7 mouse cellular contexts compared by ENCODE assay signal in the genomic region with DNA sequence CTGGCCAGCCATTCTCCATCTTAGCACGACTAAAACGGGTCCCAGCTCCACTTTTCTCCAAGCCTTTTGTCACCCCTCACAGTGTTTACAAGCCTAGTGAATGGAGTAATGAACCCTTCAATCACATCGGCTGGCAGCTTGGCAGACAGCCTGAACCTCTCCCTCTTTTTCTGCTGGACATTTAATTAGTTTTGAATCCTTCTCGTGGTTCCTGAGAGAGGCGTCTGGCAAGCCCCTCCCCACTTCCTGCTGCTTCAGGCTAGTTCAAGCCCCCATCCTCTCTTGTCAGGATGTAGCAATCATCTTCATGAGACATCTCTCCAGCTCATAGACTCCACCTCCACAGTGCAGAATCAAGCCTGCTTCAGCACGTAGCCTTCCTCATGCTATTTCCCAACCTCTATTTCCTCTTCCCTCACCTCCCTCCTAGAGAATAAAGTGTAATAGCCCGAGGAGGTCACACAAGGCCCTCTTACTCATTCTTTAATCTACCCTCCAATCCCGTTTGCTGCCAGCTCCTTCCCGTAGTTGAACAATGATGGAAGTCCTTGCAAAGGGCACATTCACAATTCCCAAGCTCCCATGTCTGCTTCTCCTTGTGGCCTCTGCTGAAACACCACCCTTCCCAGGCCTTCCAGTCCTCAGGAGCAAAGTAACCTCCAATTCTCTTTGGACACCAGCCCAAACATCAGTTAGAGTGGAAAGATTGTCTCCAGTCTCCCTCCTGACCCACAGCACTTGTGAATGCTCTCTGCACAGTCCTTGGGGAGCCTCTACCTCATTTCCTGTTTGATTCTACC. TPM values are rescaled to one million over a fixed set of nuclear protein-coding genes. Genes with fewer than 3 reads are reported as not detected.
DNase-seq lines count a peak whose midpoint lies in the region; ATAC-seq and TF ChIP-seq lines count a peak whose summit lies in the region.

No protein-coding gene starts in this region.

- no peak overlapping the region for H3K9ac ChIP-seq in heart, embryonic 15.5 days
- H3K9ac ChIP-seq in midbrain, postnatal 0 days (replicated peaks; ENCODE audit: low read length, poor library complexity, severe bottlenecking), result no peak overlapping the region

- H3K4me2 ChIP-seq in heart, embryonic 15.5 days, result no peak overlapping the region
- H3K4me2 ChIP-seq in midbrain, postnatal 0 days (ENCODE audit: low read depth, low read length, poor library complexity, severe bottlenecking), result no peak overlapping the region

- no peak for TF ChIP-seq CTCF in midbrain, postnatal 0 days (IDR thresholded peaks at IDR 0.05)

- H3K4me1 ChIP-seq in heart, embryonic 15.5 days (replicated peaks), result peaks cover 18% of the 10 kb centered on the region
- no peaks in the 10 kb centered on the region for H3K4me1 ChIP-seq in midbrain, postnatal 0 days (ENCODE audit: insufficient read depth, low read length)

- H3K9me3 ChIP-seq in heart, embryonic 15.5 days (replicated peaks), result no peaks in the 10 kb centered on the region
- H3K9me3 ChIP-seq in midbrain, postnatal 0 days (ENCODE audit: low read length), result no peaks in the 10 kb centered on the region

- H3K36me3 ChIP-seq in heart, embryonic 15.5 days, result peaks cover 10% of the 10 kb centered on the region
- H3K36me3 ChIP-seq in midbrain, postnatal 0 days (ENCODE audit: insufficient read depth, low read length), result no peaks in the 10 kb centered on the region

- WGBS in heart, embryonic 15.5 days, result 32% methylated on average over 9 of the region's 9 CpGs
- WGBS in midbrain, postnatal 0 days, result 30% methylated on average over 9 of the region's 9 CpGs

- peak; percentile 15 for DNase-seq in right cerebral cortex, postnatal 4 days
- DNase-seq in right cerebral cortex, postnatal 14 days, result no peak
- peak; percentile 21 to 24 for DNase-seq in layer of hippocampus, adult 8-10 months (ENCODE audit: low spot score in 2 of 2)
- peak; percentile 49 for DNase-seq in midbrain, postnatal 0 days (ENCODE audit: low spot score)
- DNase-seq in spleen, postnatal 10 days (ENCODE audit: low spot score in 2 of 2), result no peak

- H3K27me3 ChIP-seq in heart, embryonic 15.5 days, result no peaks in the 10 kb centered on the region
- no peaks in the 10 kb centered on the region for H3K27me3 ChIP-seq in midbrain, postnatal 0 days (ENCODE audit: insufficient read depth, low read length)

- peak overlapping the region; percentile 45; the same call in 1 of the 2 replicates for H3K27ac ChIP-seq in heart, embryonic 15.5 days
- no peak overlapping the region for H3K27ac ChIP-seq in midbrain, postnatal 0 days (ENCODE audit: low read depth, low read length)

- H3K4me3 ChIP-seq in heart, embryonic 15.5 days, result no peak overlapping the region
- no peak overlapping the region for H3K4me3 ChIP-seq in midbrain, postnatal 0 days (ENCODE audit: low read depth, low read length)

- ATAC-seq in heart, embryonic 15.5 days (replicated peaks; ENCODE audit: insufficient number of reproducible peaks, insufficient read depth, low FRiP score, low read depth), result no peak
- no peak for ATAC-seq in midbrain, postnatal 0 days (ENCODE audit: low FRiP score)
- no peak for ATAC-seq in granulocyte monocyte progenitor cell, adult 5-6 weeks (replicated peaks; ENCODE audit: poor library complexity, severe bottlenecking)

RNA-seq across cellular contexts. Expression of a gene that starts 12.1 kb away (rescaled TPM):
- polyA plus RNA-seq in heart, embryonic 15.5 days (2015; fragmentation: Nextera tagmentation; extraction: Ambion mirVana), result 65.9 and 79.5 TPM in 2 replicates
- 10 to 100 TPM; 26.8 to 35.8 (median 28.3) TPM for total RNA-seq in layer of hippocampus, adult 8-10 months (2022)
- 22.5 and 30.2 TPM in 2 replicates for total RNA-seq in midbrain, postnatal 0 days (2014; rRNA removed)
- polyA plus RNA-seq in midbrain, postnatal 0 days (2015; fragmentation: Nextera tagmentation; extraction: Ambion mirVana), result 50.0 and 54.7 TPM in 2 replicates
- not detected in 2 replicates for total RNA-seq in granulocyte monocyte progenitor cell, adult 5-6 weeks (2014; fragmentation: Nextera tagmentation)
- total RNA-seq in granulocyte monocyte progenitor cell, adult 5-6 weeks (2017), result not detected in 2 replicates

Comparison
In these comparisons a context has a peak if more than half of its experiments do, and no peak if none do; other contexts are left out.
1. DNase-seq: peak in right cerebral cortex, postnatal 4 days (single experiment), layer of hippocampus, adult 8-10 months (2 of 2) and midbrain, postnatal 0 days (single experiment); none in right cerebral cortex, postnatal 14 days (single experiment) and spleen, postnatal 10 days (0 of 2).
2. RNA of a gene that starts 12.1 kb away (total RNA-seq): 26.8 to 35.8 TPM in layer of hippocampus, adult 8-10 months and 22.5 to 30.2 TPM in midbrain, postnatal 0 days; not detected in granulocyte monocyte progenitor cell, adult 5-6 weeks; every median in the first group is over 10 times any median in the second.